Mouse (Mus musculus): ENCODE results near the gene Plekho1. TPM values are rescaled to one million over a fixed set of nuclear protein-coding genes. Genes with fewer than 3 reads are reported as not detected.
"Not testable (repeated sequence)": the region's sequence is repeated elsewhere in the genome, so short reads cannot be mapped to it uniquely, and the experiment has no call there.

The Plekho1 gene
- polyA plus RNA-seq, 1 experiment: 73.9 TPM

GRCm38 (mm10) chr3:95959082-95959481 lies 36.7 kb downstream of the Plekho1 start:
- no peak for TF ChIP-seq CTCF (IDR thresholded peaks at IDR 0.05; ENCODE audit: borderline replicate concordance, control insufficient read depth, extremely low read depth, insufficient read depth, low read length, poor library complexity)
- no peak for TF ChIP-seq POLR2A (IDR thresholded peaks at IDR 0.05; ENCODE audit: control insufficient read depth, extremely low read depth, insufficient read depth, low read length, poor library complexity)
- H3K27ac ChIP-seq (ENCODE audit: control insufficient read depth, insufficient read depth, low read length): no peak overlapping the region
- peaks cover 1% of the 10 kb centered on the region; the same call in 1 of the 2 replicates for H3K4me1 ChIP-seq (replicated peaks; ENCODE audit: control insufficient read depth, insufficient read depth, low read length)
- DNase-seq: peak; percentile 47
- no peak overlapping the region for H3K4me3 ChIP-seq (ENCODE audit: control insufficient read depth, insufficient read depth, low read length)
- no peaks in the 10 kb centered on the region for H3K36me3 ChIP-seq (ENCODE audit: control insufficient read depth, insufficient read depth, low read length)
- 85% methylated on average over 5 of the region's 5 CpGs for WGBS
- no peaks in the 10 kb centered on the region for H3K27me3 ChIP-seq (ENCODE audit: control insufficient read depth, insufficient read depth, low read length)

DNA sequence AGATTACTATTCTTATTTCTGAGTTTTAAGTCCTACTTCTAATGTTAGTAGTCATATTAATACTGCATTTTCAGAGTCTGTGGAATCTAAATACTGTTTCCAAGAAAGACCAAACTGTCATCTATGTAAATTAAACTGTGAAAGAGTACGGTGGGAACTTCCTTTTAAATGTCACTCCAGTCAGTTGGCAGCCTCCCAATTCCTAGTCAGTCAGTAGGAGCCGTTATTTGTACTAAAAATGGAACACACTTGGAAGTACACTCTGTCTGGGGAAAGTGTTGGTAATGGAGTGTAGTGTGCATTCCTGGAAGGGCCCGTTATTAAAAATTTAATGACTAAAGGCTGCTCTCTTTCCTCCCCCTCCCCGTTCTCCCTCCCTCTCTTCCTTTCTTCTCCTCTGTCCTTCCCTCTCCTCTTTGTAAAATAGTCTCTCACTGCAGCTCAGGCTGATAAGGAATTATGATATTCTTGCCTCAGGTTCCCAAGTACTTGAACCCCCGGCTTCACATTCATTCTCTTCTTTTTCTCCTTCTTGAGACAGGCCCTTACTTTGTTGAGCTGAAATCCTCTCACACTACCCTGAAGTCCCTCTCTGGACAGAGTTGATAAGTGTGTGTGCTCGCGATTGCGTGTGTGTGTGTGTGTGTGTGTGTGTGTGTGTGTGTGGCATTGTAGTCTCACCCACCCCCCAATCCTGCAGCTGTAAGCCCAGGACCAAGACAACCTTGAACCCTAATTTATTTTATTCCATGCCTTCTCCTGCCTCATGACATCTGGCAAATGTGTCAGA lies 38.2 kb downstream of the Plekho1 start:
- H3K27ac ChIP-seq (ENCODE audit: control insufficient read depth, insufficient read depth, low read length): no peak overlapping the region
- no peak for DNase-seq
- no peaks in the 10 kb centered on the region for H3K27me3 ChIP-seq (ENCODE audit: control insufficient read depth, insufficient read depth, low read length)
- no peaks in the 10 kb centered on the region for H3K36me3 ChIP-seq (ENCODE audit: control insufficient read depth, insufficient read depth, low read length)
- H3K4me3 ChIP-seq (ENCODE audit: control insufficient read depth, insufficient read depth, low read length): no peak overlapping the region
- TF ChIP-seq CTCF (IDR thresholded peaks at IDR 0.05; ENCODE audit: borderline replicate concordance, control insufficient read depth, extremely low read depth, insufficient read depth, low read length, poor library complexity) (no peak), POLR2A (IDR thresholded peaks at IDR 0.05; ENCODE audit: control insufficient read depth, extremely low read depth, insufficient read depth, low read length, poor library complexity) (no peak)
- whole genome bisulfite sequencing: 50% methylated on average over 8 of the region's 8 CpGs
- no peaks in the 10 kb centered on the region for H3K4me1 ChIP-seq (replicated peaks; ENCODE audit: control insufficient read depth, insufficient read depth, low read length)

GRCm38 (mm10) chr3:95955318-95955717 lies 40.5 kb downstream of the Plekho1 start:
- Histone ChIP-seq H3K27ac (ENCODE audit: control insufficient read depth, insufficient read depth, low read length) (no peak overlapping the region), H3K36me3 (ENCODE audit: control insufficient read depth, insufficient read depth, low read length) (no peaks in the 10 kb centered on the region), H3K4me1 (replicated peaks; ENCODE audit: control insufficient read depth, insufficient read depth, low read length) (peaks cover 4% of the 10 kb centered on the region; the same call in 1 of the 2 replicates), H3K4me3 (ENCODE audit: control insufficient read depth, insufficient read depth, low read length) (no peak overlapping the region), H3K27me3 (ENCODE audit: control insufficient read depth, insufficient read depth, low read length) (no peaks in the 10 kb centered on the region)
- no peak for DNase-seq
- WGBS: 98% methylated on average over 5 of the region's 5 CpGs
- TF ChIP-seq CTCF (IDR thresholded peaks at IDR 0.05; ENCODE audit: borderline replicate concordance, control insufficient read depth, extremely low read depth, insufficient read depth, low read length, poor library complexity) (no peak), POLR2A (IDR thresholded peaks at IDR 0.05; ENCODE audit: control insufficient read depth, extremely low read depth, insufficient read depth, low read length, poor library complexity) (no peak)

GRCm38 (mm10) chr3:95954648-95955173 lies 41.1 kb downstream of the Plekho1 start:
- H3K4me1 ChIP-seq (replicated peaks; ENCODE audit: control insufficient read depth, insufficient read depth, low read length); H3K27ac ChIP-seq (ENCODE audit: control insufficient read depth, insufficient read depth, low read length); H3K27me3 ChIP-seq (ENCODE audit: control insufficient read depth, insufficient read depth, low read length); H3K36me3 ChIP-seq (ENCODE audit: control insufficient read depth, insufficient read depth, low read length); H3K4me3 ChIP-seq (ENCODE audit: control insufficient read depth, insufficient read depth, low read length); DNase-seq: not testable (repeated sequence)
- WGBS: 94% methylated on average over 12 of the region's 12 CpGs

- Histone ChIP-seq H3K27ac (ENCODE audit: control insufficient read depth, insufficient read depth, low read length) (no peak overlapping the region), H3K4me1 (replicated peaks; ENCODE audit: control insufficient read depth, insufficient read depth, low read length) (peaks cover 4% of the 10 kb centered on the region; the same call in 1 of the 2 replicates), H3K4me3 (ENCODE audit: control insufficient read depth, insufficient read depth, low read length) (no peak overlapping the region), H3K27me3 (ENCODE audit: control insufficient read depth, insufficient read depth, low read length) (no peaks in the 10 kb centered on the region), H3K36me3 (ENCODE audit: control insufficient read depth, insufficient read depth, low read length) (no peaks in the 10 kb centered on the region)
- no peak for TF ChIP-seq POLR2A (IDR thresholded peaks at IDR 0.05; ENCODE audit: control insufficient read depth, extremely low read depth, insufficient read depth, low read length, poor library complexity)
- WGBS: 78% methylated on average over 3 of the region's 3 CpGs
- DNase-seq: no peak
Observed at GRCm38 (mm10) chr3:95953522-95953921, 42.3 kb downstream of the Plekho1 start.

- no peak overlapping the region for H3K27ac ChIP-seq (ENCODE audit: control insufficient read depth, insufficient read depth, low read length)
- no peaks in the 10 kb centered on the region for H3K27me3 ChIP-seq (ENCODE audit: control insufficient read depth, insufficient read depth, low read length)
- no peaks in the 10 kb centered on the region for H3K36me3 ChIP-seq (ENCODE audit: control insufficient read depth, insufficient read depth, low read length)
- peaks cover 4% of the 10 kb centered on the region; the same call in 1 of the 2 replicates for H3K4me1 ChIP-seq (replicated peaks; ENCODE audit: control insufficient read depth, insufficient read depth, low read length)
- H3K4me3 ChIP-seq (ENCODE audit: control insufficient read depth, insufficient read depth, low read length): no peak overlapping the region
- DNase-seq: no peak
- TF ChIP-seq POLR2A (IDR thresholded peaks at IDR 0.05; ENCODE audit: control insufficient read depth, extremely low read depth, insufficient read depth, low read length, poor library complexity): no peak
- TF ChIP-seq CTCF (IDR thresholded peaks at IDR 0.05; ENCODE audit: borderline replicate concordance, control insufficient read depth, extremely low read depth, insufficient read depth, low read length, poor library complexity): no peak
Observed at GRCm38 (mm10) chr3:95953023-95953422, 42.8 kb downstream of the Plekho1 start.

- Histone ChIP-seq H3K4me3 (ENCODE audit: control insufficient read depth, insufficient read depth, low read length) (peak overlapping the region; percentile 60), H3K27ac (ENCODE audit: control insufficient read depth, insufficient read depth, low read length) (peak overlapping the region; percentile 90)
- 69% methylated on average over 12 of the region's 12 CpGs for WGBS
- not testable (repeated sequence) for H3K27me3 ChIP-seq (ENCODE audit: control insufficient read depth, insufficient read depth, low read length); DNase-seq; H3K4me1 ChIP-seq (replicated peaks; ENCODE audit: control insufficient read depth, insufficient read depth, low read length); H3K36me3 ChIP-seq (ENCODE audit: control insufficient read depth, insufficient read depth, low read length)
Observed at GRCm38 (mm10) chr3:95951566-95951965, 44.2 kb downstream of the Plekho1 start.

Data from thymus, adult 2 months (tissue).